17 mouse cellular contexts compared by ENCODE assay signal in genomic region chr17:7899233-7899632, GRCm38 (mm10). TPM values are rescaled to one million over a fixed set of nuclear protein-coding genes. Genes with fewer than 3 reads are reported as not detected.
DNase-seq lines count a peak whose midpoint lies in the region; ATAC-seq and TF ChIP-seq lines count a peak whose summit lies in the region.
"Had no signal": no experiment of that assay in that cellular context is flagged by ENCODE, and none has a peak within 500 bp of the region (broad histone marks: within the 10 kb centered on the region; RNA-seq: fewer than 3 reads in every experiment).

No protein-coding gene starts in this region.

- no peaks in the 10 kb centered on the region for H3K79me2 ChIP-seq in heart, adult 2 months (replicated peaks; ENCODE audit: control insufficient read depth, insufficient read depth, low read length)

- no peaks in the 10 kb centered on the region for H3K4me1 ChIP-seq in heart, adult 2 months (ENCODE audit: control insufficient read depth, insufficient read depth, low read length)
- no peaks in the 10 kb centered on the region for H3K4me1 ChIP-seq in heart, embryonic 12.5 days (replicated peaks)
- no peaks in the 10 kb centered on the region for H3K4me1 ChIP-seq in midbrain, embryonic 13.5 days (replicated peaks)
- H3K4me1 ChIP-seq: forebrain, embryonic 10.5 days; limb, embryonic 15.5 days; liver, embryonic 15.5 days had no signal

- no peak overlapping the region for H3K9ac ChIP-seq in heart, adult 2 months (ENCODE audit: low read depth, low read length)
- H3K9ac ChIP-seq in heart, embryonic 12.5 days: no peak overlapping the region
- H3K9ac ChIP-seq in midbrain, embryonic 13.5 days (replicated peaks): no peak overlapping the region
- H3K9ac ChIP-seq: hindbrain, embryonic 14.5 days; limb, embryonic 15.5 days; liver, embryonic 15.5 days; midbrain, embryonic 12.5 days; neural tube, embryonic 13.5 days had no signal

- no peaks in the 10 kb centered on the region; the same call in 1 of the 2 replicates for H3K27me3 ChIP-seq in heart, adult 2 months (ENCODE audit: control insufficient read depth, insufficient read depth, low read length)
- H3K27me3 ChIP-seq in heart, embryonic 12.5 days (replicated peaks): no peaks in the 10 kb centered on the region
- no peaks in the 10 kb centered on the region for H3K27me3 ChIP-seq in midbrain, embryonic 13.5 days
- H3K27me3 ChIP-seq: limb, embryonic 15.5 days; liver, embryonic 15.5 days; midbrain, embryonic 12.5 days; neural tube, embryonic 13.5 days had no signal

- TF ChIP-seq EP300 in heart, adult 2 months (IDR thresholded peaks at IDR 0.05; ENCODE audit: insufficient read depth, low read depth, low read length): no peak

- no peaks in the 10 kb centered on the region for H3K9me3 ChIP-seq in heart, embryonic 12.5 days (replicated peaks)
- H3K9me3 ChIP-seq in midbrain, embryonic 13.5 days: no peaks in the 10 kb centered on the region
- H3K9me3 ChIP-seq: forebrain, embryonic 10.5 days; limb, embryonic 15.5 days; liver, embryonic 15.5 days; midbrain, embryonic 12.5 days; neural tube, embryonic 13.5 days had no signal

- no peak overlapping the region for H3K4me2 ChIP-seq in heart, embryonic 12.5 days
- H3K4me2 ChIP-seq in midbrain, embryonic 13.5 days (replicated peaks): no peak overlapping the region
- H3K4me2 ChIP-seq: hindbrain, embryonic 14.5 days; limb, embryonic 15.5 days; liver, embryonic 15.5 days; midbrain, embryonic 12.5 days; neural tube, embryonic 13.5 days had no signal

- no peak overlapping the region for H3K4me3 ChIP-seq in heart, adult 2 months
- no peak overlapping the region for H3K4me3 ChIP-seq in heart, embryonic 12.5 days
- no peak overlapping the region for H3K4me3 ChIP-seq in midbrain, embryonic 13.5 days (replicated peaks)
- H3K4me3 ChIP-seq: forebrain, embryonic 10.5 days; limb, embryonic 15.5 days; liver, embryonic 15.5 days; midbrain, embryonic 12.5 days; neural tube, embryonic 13.5 days had no signal

- H3K36me3 ChIP-seq in heart, adult 2 months (ENCODE audit: control insufficient read depth, insufficient read depth, low read length): no peaks in the 10 kb centered on the region
- no peaks in the 10 kb centered on the region for H3K36me3 ChIP-seq in heart, embryonic 12.5 days
- no peaks in the 10 kb centered on the region for H3K36me3 ChIP-seq in midbrain, embryonic 13.5 days
- H3K36me3 ChIP-seq: forebrain, embryonic 10.5 days; limb, embryonic 15.5 days; liver, embryonic 15.5 days; midbrain, embryonic 12.5 days; neural tube, embryonic 13.5 days had no signal

- DNase-seq in heart, adult 2 months: peak; percentile 35 to 45
- peak; percentile 70 for DNase-seq in urinary bladder, postnatal 14 days (ENCODE audit: low spot score)
- DNase-seq in urinary bladder, adult 2 months (ENCODE audit: low spot score): no peak
- DNase-seq in adrenal gland, postnatal 36 days: peak; percentile 65 to 73
- DNase-seq in urinary bladder, postnatal 36 days (ENCODE audit: low spot score in 2 of 2): peak; percentile 41 to 59
- DNase-seq in retina, postnatal 1 day: no peak
- DNase-seq: cerebellum, adult 8-10 months; thymus, postnatal 14 days had no signal

- no peak for ATAC-seq in heart, embryonic 12.5 days (ENCODE audit: insufficient number of reproducible peaks, low FRiP score)
- no peak for ATAC-seq in midbrain, embryonic 13.5 days

- no peak for TF ChIP-seq POLR2A in heart, adult 2 months (IDR thresholded peaks at IDR 0.05; ENCODE audit: insufficient read depth, low read depth, low read length)

- H3K27ac ChIP-seq in heart, adult 2 months: no peak overlapping the region
- H3K27ac ChIP-seq in heart, embryonic 12.5 days (ENCODE audit: poor library complexity, severe bottlenecking): no peak overlapping the region
- no peak overlapping the region for H3K27ac ChIP-seq in midbrain, embryonic 13.5 days
- H3K27ac ChIP-seq: forebrain, embryonic 10.5 days; hindbrain, embryonic 14.5 days; limb, embryonic 15.5 days; liver, embryonic 15.5 days; macrophage; midbrain, embryonic 12.5 days; neural tube, embryonic 13.5 days had no signal

- intact Hi-C loops in heart, adult 2 months (cut with DNase I): no loop called here

- 58% methylated on average over 6 of the region's 6 CpGs for WGBS in heart, adult 2 months
- WGBS in heart, embryonic 12.5 days: 70% methylated on average over 6 of the region's 6 CpGs
- WGBS in midbrain, embryonic 13.5 days: 87% methylated on average over 6 of the region's 6 CpGs

- TF ChIP-seq CTCF in heart, adult 2 months (IDR thresholded peaks at IDR 0.05): no peak

RNA-seq across cellular contexts. Expression of gene Tagap, which starts 26.6 kb away (rescaled TPM):
- total RNA-seq in heart, adult 2 months (2021): 1 to 10 TPM; 2.9 to 3.0 TPM
- 0.94 and 1.3 TPM in 2 replicates for polyA plus RNA-seq in heart, adult 2 months (2012; rRNA removed)
- polyA plus RNA-seq in heart, embryonic 12.5 days (2016; fragmentation: Nextera tagmentation; extraction: Ambion mirVana): 0.21 and 0.43 TPM in 2 replicates
- 6.5 and 8.2 TPM in 2 replicates for polyA plus RNA-seq in urinary bladder, adult 2 months (2012; rRNA removed)
- total RNA-seq in adrenal gland, postnatal 36 days (2021): 1 to 10 TPM; 4.8 to 6.7 TPM
- 0.44 and 0.62 TPM in 2 replicates for polyA plus RNA-seq in midbrain, embryonic 13.5 days (2015; fragmentation: Nextera tagmentation; extraction: Ambion mirVana)

RNA-seq across cellular contexts. Expression of gene Rsph3a, which starts 46.2 kb away (rescaled TPM):
- 10 to 100 TPM; 26.6 to 38.7 TPM for total RNA-seq in heart, adult 2 months (2021)
- polyA plus RNA-seq in heart, adult 2 months (2012; rRNA removed): 33.5 and 58.5 TPM in 2 replicates
- 48.8 and 57.7 TPM in 2 replicates for polyA plus RNA-seq in heart, embryonic 12.5 days (2016; fragmentation: Nextera tagmentation; extraction: Ambion mirVana)
- polyA plus RNA-seq in urinary bladder, adult 2 months (2012; rRNA removed): 35.4 and 53.8 TPM in 2 replicates
- total RNA-seq in adrenal gland, postnatal 36 days (2021): 10 to 100 TPM; 43.3 to 51.1 TPM
- 67.8 and 75.5 TPM in 2 replicates for polyA plus RNA-seq in midbrain, embryonic 13.5 days (2015; fragmentation: Nextera tagmentation; extraction: Ambion mirVana)

Comparison
In these comparisons a context has a peak if more than half of its experiments do, and no peak if none do; other contexts are left out.
1. DNase-seq: peak in heart, adult 2 months (2 of 2), urinary bladder, postnatal 14 days (single experiment), adrenal gland, postnatal 36 days (2 of 2) and urinary bladder, postnatal 36 days (2 of 2); none in urinary bladder, adult 2 months (single experiment) and retina, postnatal 1 day (single experiment).